Mouse (Mus musculus) myocyte (in vitro differentiated cells): ENCODE results near the gene Zranb1.

ENCODE experiments used
- E2F4 ChIP-seq: IDR thresholded peaks from one replicate; pipeline ENCODE4 v1.6.1; 2011; ENCODE audit warnings: mild to moderate bottlenecking, control low read depth, moderate library complexity; ENCODE audit not compliant: insufficient read depth
- USF1 ChIP-seq: IDR thresholded peaks from one replicate; pipeline ENCODE4 v1.6.1; 2011; ENCODE audit warnings: low read depth, mild to moderate bottlenecking, control low read depth, moderate library complexity

DNA sequence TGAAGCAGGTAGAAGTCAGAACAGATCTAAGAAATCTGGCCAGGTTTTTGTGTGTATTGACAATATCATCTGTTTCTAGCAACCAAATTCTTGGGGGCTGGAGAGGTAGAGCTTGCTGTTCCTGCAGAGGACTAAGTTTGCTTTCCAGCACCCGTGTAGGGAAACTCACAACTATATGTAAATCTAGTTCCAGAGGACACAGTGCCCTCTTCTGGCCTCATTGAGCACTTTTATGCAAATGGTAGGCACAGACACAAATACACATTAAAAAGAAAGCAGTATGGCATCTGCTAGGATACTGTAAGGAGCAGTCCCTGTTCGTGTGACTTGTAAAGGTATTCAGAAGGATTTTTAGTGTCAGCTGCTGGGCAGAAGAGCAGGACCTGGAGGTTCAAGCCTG lies 48.6 kb upstream of the Zranb1 start:
- TF ChIP-seq E2F4 = no peak
- no peak for TF ChIP-seq USF1
